Mouse (Mus musculus) G1E (cell line): ENCODE data around the gene Spta1. TPM values are rescaled to one million over a fixed set of nuclear protein-coding genes. Genes with fewer than 3 reads are reported as not detected.
A peak's percentile ranks its signal among the peaks of the same experiment; 100 is the strongest.

Experiments
- ATAC-seq: 2 replicates; pipeline ENCODE4 v1.8.0; 2016; ENCODE audit warnings: mild to moderate bottlenecking; ENCODE audit not compliant: insufficient number of reproducible peaks, poor library complexity, low FRiP score, severe bottlenecking; ENCODE audit errors: extremely low read depth
- DNase-seq: peaks from one replicate; pipeline ENCODE4 v3.0.0; 2012; ENCODE audit warnings: low spot score
- H3K27me3 ChIP-seq: 2 replicates; pipeline ENCODE4 v1.6.1; 2012; ENCODE audit warnings: mild to moderate bottlenecking, low read length, inconsistent platforms; ENCODE audit not compliant: insufficient read depth
- H3K36me3 ChIP-seq: replicated peaks from 2 replicates; pipeline ENCODE3; 2012; ENCODE audit warnings: mild to moderate bottlenecking, inconsistent platforms
- H3K4me1 ChIP-seq: 2 replicates; pipeline ENCODE4 v1.6.1; 2012; ENCODE audit warnings: low read depth, low read length, inconsistent platforms, mixed read lengths; ENCODE audit not compliant: insufficient read depth
- H3K4me3 ChIP-seq: 2 replicates; pipeline ENCODE4 v1.5.1; 2012; ENCODE audit warnings: low read depth, mild to moderate bottlenecking, inconsistent platforms, low read length, moderate library complexity, mixed read lengths
- H3K9me3 ChIP-seq: replicated peaks from 2 replicates; pipeline ENCODE4 v1.6.1; 2012; ENCODE audit warnings: inconsistent platforms
- CTCF ChIP-seq: IDR thresholded peaks from 2 replicates; pipeline ENCODE4 v1.5.1; 2012; ENCODE audit warnings: low read depth, low read length, inconsistent platforms, mixed read lengths
- GATA1 ChIP-seq: IDR thresholded peaks from 2 replicates; pipeline ENCODE4 v1.6.1; 2012; ENCODE audit warnings: borderline replicate concordance, low read length, inconsistent platforms, mixed read lengths
- GATA2 ChIP-seq: IDR thresholded peaks from 2 replicates; pipeline ENCODE4 v1.6.1; 2012; ENCODE audit warnings: low read depth, low read length, inconsistent platforms, borderline replicate concordance
- POLR2AphosphoS5 ChIP-seq: IDR thresholded peaks from 2 replicates; pipeline ENCODE4 v1.6.1; 2012; ENCODE audit warnings: low read depth, low read length, inconsistent platforms; ENCODE audit not compliant: insufficient replicate concordance
- TAL1 ChIP-seq: conservative IDR thresholded peaks from 2 replicates; pipeline ENCODE4 v1.6.1; 2012; ENCODE audit warnings: low read depth, low read length, inconsistent platforms, mixed read lengths
- polyA plus RNA-seq: library from polyadenylated mRNA; stranded (reverse); fragments of >175 nt; gene quantifications from 2 replicates; pipeline ENCODE4 v1.2.3, GENCODE M21; 2012
- total RNA-seq, 2 experiments: library from RNA; stranded (forward) in 1 of 2; stranded (reverse) in 1 of 2; fragments of 200-1000 nt in 1 of 2; fragments of >200 nt in 1 of 2; fragmentation: Nextera tagmentation in 1 of 2; gene quantifications; 2 replicates each; pipeline ENCODE4 v1.2.3; 2014 to 2017

The Spta1 gene
- total and polyA plus RNA-seq, 3 experiments: 3.1 to 113 (median 77.0) TPM

DNA sequence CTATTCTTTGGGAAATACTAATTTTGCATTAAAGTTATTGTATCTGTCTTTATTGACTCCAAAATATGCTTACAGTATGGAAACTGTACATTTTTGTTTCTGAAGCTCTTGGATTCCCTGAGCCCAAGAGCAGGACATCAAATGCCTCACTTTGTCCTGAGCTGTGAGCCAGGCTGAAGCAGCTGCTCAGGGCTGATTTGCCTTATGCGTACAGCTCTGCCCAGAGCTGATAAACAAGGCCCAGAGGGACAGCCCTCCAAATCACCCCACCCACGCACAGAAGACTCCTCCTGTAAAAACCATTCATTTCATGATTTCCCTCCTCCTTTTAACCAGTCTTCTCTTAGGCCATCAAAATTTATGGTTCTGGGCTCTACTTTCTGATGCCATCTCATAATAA is 1.0 kb upstream of the Spta1 start:
- H3K36me3 ChIP-seq: peaks cover 7% of the 10 kb centered on the region
- DNase-seq (peak; percentile 30), ATAC-seq (peak; percentile 88)
- H3K9me3 ChIP-seq: no peaks in the 10 kb centered on the region
- H3K4me3 ChIP-seq: no peak overlapping the region; the same call in 1 of the 2 replicates
- TF ChIP-seq POLR2AphosphoS5: no peak
- TF ChIP-seq TAL1: peak; percentile 93
- no peak for TF ChIP-seq CTCF
- no peak for TF ChIP-seq GATA2
- TF ChIP-seq GATA1: no peak
- peaks cover 24% of the 10 kb centered on the region for H3K4me1 ChIP-seq
- no peaks in the 10 kb centered on the region for H3K27me3 ChIP-seq

DNA sequence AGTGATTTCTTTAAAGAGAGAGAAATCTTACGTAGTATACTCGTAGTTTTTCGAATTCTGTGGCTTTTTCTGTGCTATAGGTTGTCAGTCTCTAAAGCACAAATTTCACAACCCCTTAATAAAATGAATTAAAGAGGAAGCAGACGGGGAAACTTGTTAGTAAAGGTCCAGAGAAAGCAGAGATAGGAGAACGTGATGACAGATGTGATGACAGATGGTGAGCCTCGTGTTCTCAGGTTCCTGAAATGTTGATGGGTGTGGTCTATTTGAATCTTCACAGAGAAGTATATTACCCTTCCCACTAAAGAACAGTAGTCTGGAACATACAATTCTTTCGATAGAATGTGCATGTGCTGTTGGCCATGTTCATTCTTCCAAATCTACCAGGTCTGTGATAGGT is 32.1 kb downstream of the Spta1 start:
- ATAC-seq (no peak), DNase-seq (no peak)
- Histone ChIP-seq H3K4me3 (no peak overlapping the region), H3K27me3 (no peaks in the 10 kb centered on the region), H3K36me3 (peaks cover 63% of the 10 kb centered on the region), H3K4me1 (no peaks in the 10 kb centered on the region), H3K9me3 (no peaks in the 10 kb centered on the region)
- TF ChIP-seq CTCF: no peak
- no peak for TF ChIP-seq GATA1
- no peak for TF ChIP-seq GATA2
- TF ChIP-seq POLR2AphosphoS5: no peak
- TF ChIP-seq TAL1: no peak

DNA sequence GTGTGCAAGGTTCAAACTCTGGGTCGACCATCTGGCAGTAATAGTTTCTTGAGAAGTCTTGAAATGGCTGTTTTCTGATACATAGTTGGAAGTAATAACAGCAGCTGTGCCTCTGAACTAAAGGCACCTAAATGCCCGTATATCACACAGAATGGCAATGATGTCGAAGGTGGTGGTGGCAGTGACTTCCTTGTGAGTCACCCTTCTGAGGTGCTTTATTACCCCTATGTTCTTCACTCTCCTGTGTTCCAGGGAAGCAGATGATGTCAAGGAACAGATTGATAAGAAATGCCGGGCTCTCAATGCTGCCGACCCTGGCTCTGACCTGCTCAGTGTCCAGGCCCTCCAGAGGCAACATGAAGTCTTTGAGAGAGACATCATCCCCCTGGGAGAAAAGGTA is 39.7 kb downstream of the Spta1 start:
- ATAC-seq (no peak), DNase-seq (no peak)
- H3K27me3 ChIP-seq: no peaks in the 10 kb centered on the region
- H3K9me3 ChIP-seq: no peaks in the 10 kb centered on the region
- H3K4me1 ChIP-seq: no peaks in the 10 kb centered on the region
- TF ChIP-seq GATA1: no peak
- no peak for TF ChIP-seq CTCF
- TF ChIP-seq GATA2: no peak
- TF ChIP-seq TAL1: no peak
- TF ChIP-seq POLR2AphosphoS5: no peak
- H3K4me3 ChIP-seq: no peak overlapping the region
- peaks cover 87% of the 10 kb centered on the region for H3K36me3 ChIP-seq

DNA sequence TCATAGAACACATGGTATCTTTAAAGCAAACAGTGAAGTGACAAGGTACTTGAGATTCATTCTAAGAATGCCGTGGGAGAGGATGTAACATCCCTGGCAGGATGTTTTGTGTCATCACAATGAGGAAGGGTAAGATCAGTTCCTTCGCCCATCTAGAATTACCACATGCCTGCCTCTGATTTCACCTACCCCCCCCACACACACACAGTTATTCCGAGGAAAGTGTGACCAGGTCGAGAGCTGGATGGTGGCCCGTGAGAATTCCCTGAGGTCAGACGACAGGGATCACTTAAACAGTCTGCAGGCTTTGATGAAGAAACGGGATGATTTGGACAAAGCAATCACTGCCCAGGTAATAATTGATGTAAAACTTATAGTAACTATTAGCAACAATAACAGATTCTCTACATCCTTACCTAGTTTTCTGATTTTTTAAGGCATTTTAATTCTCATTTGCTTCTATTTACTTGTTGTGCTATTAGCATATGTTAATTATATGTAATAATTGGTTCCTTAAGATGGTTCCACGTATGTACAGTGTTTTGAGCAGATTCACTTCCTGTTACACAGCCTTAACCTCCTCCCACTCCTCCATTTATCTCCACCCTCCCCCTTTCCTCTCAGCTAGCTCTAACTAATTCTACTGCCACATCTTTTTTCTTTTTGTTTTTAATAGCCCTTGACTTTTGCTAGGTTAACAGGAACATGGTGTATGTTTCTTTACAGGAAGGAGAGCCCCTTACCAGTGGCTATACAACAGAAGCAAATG is 42.9 kb downstream of the Spta1 start:
- no peak for ATAC-seq

DNA sequence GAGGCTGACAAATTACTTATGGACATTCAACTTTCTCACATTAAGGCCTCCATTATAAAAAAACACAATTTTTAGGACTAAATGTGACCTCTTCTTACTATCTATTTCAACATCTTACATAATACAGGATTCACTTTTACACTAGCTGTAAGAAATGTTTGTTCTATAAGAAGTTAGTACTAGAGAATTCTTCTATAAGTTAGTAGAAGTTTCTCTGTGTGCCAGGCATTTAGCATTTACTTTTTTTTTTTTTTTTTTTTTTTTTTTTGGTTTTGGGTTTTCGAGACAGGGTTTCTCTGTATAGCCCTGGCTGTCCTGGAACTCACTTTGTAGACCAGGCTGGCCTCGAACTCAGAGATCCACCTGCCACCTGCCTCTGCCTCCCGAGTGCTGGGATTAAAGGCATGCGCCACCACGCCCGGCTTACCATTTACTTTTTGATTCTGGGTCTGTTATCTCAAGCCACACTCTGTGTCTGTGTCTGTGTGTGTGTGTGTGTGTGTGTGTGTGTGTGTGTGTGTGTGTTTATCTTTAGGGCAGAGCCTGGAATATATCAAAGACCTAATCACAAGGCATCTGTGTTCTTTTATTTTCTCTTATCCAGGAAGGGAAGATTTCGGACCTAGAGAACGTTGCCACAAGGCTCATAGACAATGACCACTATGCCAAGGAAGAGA is 44.1 kb downstream of the Spta1 start:
- Histone ChIP-seq H3K27me3 (no peaks in the 10 kb centered on the region), H3K36me3 (peaks cover 79% of the 10 kb centered on the region), H3K4me1 (no peaks in the 10 kb centered on the region), H3K4me3 (no peak overlapping the region), H3K9me3 (no peaks in the 10 kb centered on the region)
- no peak for ATAC-seq
- DNase-seq: no peak
- TF ChIP-seq POLR2AphosphoS5 (no peak), GATA2 (no peak), CTCF (no peak), TAL1 (no peak), GATA1 (no peak)

More for the DNA sequence above, 42.9 kb downstream of the Spta1 start:
- H3K27me3 ChIP-seq: no peaks in the 10 kb centered on the region
- H3K9me3 ChIP-seq: no peaks in the 10 kb centered on the region
- H3K4me3 ChIP-seq: no peak overlapping the region
- no peak for TF ChIP-seq CTCF
- TF ChIP-seq TAL1: no peak
- TF ChIP-seq GATA2: no peak
- no peak for TF ChIP-seq GATA1
- no peak for TF ChIP-seq POLR2AphosphoS5
- H3K36me3 ChIP-seq: peaks cover 89% of the 10 kb centered on the region
- no peaks in the 10 kb centered on the region for H3K4me1 ChIP-seq
- no peak for DNase-seq

DNA sequence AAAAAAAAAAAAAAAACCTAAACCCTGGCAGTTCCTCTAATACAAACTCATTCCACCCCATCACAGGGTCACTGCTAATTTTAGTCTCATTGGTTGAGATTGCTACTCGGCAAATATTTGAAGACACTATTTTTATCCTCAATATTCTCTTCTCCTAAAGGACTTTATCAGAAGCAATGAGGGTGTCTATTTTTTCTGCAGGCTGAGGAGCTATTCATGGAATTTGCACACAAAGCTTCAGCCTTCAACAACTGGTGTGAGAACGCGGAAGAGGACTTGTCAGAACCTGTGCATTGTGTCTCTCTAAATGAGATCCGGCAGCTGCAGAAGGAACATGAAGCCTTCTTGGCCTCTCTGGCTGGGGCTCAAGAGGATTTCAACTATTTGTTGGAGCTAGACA is 67.3 kb downstream of the Spta1 start:
- no peaks in the 10 kb centered on the region for H3K27me3 ChIP-seq
- no peaks in the 10 kb centered on the region for H3K9me3 ChIP-seq
- H3K4me3 ChIP-seq: no peak overlapping the region
- ATAC-seq: no peak
- TF ChIP-seq POLR2AphosphoS5: no peak
- TF ChIP-seq GATA1: no peak
- TF ChIP-seq GATA2: no peak
- TF ChIP-seq CTCF: no peak
- no peak for TF ChIP-seq TAL1
- H3K4me1 ChIP-seq: no peaks in the 10 kb centered on the region
- DNase-seq: no peak
- H3K36me3 ChIP-seq: peaks cover 68% of the 10 kb centered on the region
